Mouse (Mus musculus): Measurements from ENCODE around the gene Tspan5.

The Tspan5 gene

DNA sequence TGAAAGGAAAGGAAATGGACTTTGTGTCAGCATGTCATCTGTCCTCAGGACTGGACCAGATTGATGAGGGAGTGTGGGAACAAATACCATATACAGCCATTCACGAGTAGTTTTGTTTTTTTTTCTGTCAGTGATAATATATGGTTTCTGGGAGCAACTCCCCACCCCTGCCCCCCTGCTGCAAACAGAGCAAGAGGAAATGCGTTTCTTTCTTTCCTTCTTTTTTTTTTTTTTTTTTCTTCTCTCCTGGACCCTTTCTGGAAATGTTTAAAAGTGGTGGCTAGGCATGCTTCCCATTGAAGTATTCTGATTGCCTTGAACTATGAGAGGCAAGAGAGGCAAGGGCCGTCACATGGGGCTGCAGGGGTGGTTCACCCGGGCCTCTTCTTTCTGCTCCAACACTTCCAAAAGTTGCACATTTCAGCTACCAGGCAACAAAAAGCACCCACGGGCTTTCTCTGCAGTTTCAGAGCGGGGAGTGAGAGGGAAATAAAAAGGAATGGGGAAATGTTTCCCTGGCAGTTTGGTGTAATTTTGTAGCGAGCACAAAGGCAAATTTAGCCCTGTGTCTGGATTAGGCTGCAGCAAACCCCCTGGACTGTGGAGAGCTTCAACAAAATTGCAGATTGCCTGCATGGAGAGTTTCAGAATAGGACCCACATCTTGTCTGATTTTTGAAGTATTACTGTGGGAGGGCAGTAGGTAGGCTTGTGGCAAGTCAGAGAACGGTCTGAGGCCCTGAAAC, 2.2 kb downstream of the Tspan5 start:
- no peak for DNase-seq (ENCODE audit: low spot score)

DNA sequence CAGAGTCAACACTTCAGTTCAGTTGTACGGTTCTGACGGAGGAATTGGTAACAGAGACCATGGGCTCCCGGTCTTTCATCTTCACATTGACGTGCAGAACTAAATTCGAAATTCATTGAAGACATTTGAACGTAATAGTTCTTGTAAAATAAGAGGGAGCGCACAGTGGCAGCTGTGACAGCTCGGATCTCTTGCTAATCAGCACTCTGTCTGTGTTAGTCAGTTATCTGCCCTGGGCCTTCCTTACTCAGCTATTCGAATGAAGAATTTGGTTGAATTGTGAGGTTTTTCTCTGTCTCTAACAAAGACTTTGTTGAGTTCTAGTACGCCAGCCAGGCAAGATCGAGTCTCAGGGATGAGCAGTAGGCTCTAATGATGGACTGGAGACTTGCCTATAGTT, 3.1 kb downstream of the Tspan5 start:
- no peak for DNase-seq (ENCODE audit: low spot score)

- no peak for DNase-seq (ENCODE audit: low spot score)
Observed at GRCm38 (mm10) chr3:138745596-138745995, 3.6 kb downstream of the Tspan5 start.

- no peak for DNase-seq (ENCODE audit: low spot score)
Observed at GRCm38 (mm10) chr3:138746556-138746955, 4.6 kb downstream of the Tspan5 start.

DNA sequence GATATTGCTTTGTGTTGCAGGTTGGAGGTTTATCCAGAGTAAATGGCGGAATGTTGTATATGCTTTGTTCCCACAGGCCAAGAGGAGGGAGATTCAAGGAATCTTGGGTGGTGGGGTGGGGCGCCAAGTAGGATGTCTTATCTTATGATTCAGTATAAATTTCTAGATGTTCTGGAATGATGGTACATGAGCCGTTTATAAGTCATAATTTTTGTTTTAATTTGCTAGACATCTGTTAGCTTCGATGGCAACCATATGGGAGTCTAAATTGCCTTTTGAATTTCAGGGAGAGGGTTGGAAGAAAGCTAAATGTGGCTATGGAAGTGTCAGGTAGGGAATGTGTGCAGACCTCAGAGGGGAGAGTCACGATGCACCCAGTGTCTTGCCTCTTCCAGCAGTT, 5.0 kb downstream of the Tspan5 start:
- DNase-seq (ENCODE audit: low spot score) = no peak

GRCm38 (mm10) chr3:138747985-138748384, 6.0 kb downstream of the Tspan5 start:
- no peak for DNase-seq (ENCODE audit: low spot score)

GRCm38 (mm10) chr3:138749645-138750044, 7.7 kb downstream of the Tspan5 start:
- DNase-seq (ENCODE audit: low spot score) = no peak

DNA sequence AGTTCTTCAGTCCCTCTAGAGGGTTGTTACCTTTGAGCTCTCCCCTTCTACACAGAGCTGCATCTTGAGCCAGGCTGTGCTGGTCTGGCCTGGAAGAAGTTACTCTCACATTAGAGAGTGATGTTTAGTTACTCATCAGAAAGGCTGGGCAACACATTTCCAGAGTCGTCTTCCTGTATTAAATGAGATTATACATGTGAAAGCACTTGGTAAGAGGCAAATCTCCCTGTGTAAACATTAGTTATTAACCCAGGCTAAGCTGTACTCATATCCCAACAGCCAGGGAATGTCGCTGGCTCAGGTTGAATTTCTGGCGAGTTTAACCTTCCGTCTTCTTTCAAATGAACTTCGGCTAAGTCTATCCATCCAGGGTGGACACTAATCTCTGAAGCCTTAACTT, 9.3 kb downstream of the Tspan5 start:
- DNase-seq (ENCODE audit: low spot score) = no peak

DNA sequence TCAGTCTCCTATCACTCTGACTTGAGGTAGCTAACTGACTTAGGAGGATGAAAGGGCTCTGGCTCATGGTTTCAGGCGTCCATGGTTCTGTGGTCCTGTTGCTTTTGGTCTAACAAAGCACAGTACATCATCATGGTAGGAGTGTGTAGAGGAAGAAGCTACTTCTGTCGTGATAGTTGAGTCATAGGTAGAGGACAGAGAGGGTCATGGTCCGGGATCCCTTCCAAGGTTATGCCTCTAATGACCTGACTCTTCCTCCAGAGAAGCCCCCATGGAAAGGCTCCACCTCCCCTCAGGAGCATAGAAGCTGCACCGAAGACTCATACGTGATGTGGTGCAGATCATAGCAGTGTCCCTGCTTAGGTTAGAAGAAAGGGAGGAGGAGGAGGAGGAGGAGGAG, 10.1 kb downstream of the Tspan5 start:
- no peak for DNase-seq (ENCODE audit: low spot score)

GRCm38 (mm10) chr3:138752769-138753168, 10.8 kb downstream of the Tspan5 start:
- no peak for DNase-seq (ENCODE audit: low spot score)

DNA sequence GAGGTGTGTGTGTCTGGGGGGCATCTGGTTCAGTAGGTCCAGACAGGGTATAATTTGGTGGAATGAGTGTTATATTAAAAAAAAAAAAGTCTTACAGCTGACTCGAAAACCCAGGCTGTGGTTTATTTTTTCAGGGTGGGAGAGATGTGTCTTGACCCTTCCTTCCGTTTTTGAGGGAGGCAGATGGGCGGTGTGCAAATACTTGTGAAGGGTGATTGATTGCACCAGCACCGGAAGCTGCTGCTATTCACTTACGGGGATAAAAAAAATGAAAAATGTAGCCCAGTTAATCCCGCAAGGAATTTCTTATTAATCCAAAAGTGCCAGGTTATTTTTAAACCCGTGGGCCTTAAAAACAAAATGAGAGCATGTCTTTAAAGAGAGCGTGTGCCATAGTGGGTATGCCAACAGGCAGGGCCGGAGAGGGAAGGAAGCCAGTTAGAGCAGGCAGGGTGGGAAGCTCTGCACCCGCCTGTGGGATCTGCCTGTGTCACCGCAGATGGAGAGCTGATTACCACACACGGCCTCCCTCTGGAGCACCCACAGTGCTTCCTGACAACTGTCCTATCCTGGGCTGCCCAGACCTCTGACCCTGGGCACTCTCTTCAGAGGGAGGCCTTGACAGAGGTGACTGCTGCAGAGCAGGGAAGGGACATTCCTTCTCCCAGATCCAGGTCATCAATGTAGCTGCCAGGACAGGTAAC, 11.3 kb downstream of the Tspan5 start:
- DNase-seq (ENCODE audit: low spot score) = no peak

DNA sequence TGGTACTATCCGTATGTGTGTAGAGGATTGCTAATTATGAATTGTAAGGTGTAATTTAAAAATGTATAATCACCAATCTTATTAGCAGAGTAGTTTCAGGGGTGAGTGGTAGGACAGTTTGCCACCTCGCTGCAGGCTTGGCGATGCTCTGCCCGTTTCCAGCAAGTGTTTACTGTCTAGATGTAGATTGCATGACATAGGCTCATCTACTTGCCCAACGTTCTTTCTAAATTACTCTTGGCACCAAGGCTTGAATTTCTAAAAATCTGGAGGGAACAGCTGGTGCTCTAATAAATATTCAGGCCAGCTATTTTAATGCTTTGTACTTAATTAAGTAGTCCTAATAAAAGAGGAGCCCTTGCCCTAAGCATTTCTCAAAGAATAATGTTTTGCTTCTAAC, 12.3 kb downstream of the Tspan5 start:
- DNase-seq (ENCODE audit: low spot score) = no peak

GRCm38 (mm10) chr3:138757283-138757682, 15.3 kb downstream of the Tspan5 start:
- DNase-seq (ENCODE audit: low spot score) = no peak

- DNase-seq (ENCODE audit: low spot score) = no peak
Observed at GRCm38 (mm10) chr3:138759968-138760684, 18.1 kb downstream of the Tspan5 start.

DNA sequence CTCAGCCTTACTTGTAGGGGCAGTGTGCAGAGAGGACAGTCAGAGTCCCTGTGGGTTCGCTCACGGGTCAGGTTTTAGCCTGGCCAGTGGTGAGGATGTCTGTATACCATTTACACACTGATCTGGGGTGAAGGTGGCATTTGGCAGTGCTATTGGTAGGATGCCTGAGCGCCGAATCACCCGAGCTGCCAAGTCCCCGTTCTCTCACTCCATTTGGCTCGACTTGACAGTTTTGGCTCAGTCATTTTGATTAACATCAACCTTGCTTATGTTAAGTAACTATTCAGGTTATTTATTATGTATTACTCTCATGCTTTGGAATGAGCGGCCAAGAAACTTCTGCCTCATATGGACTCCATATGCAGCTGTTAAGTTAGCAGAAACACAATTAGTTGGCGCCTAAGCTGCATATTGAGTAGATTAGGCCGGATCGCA, 18.7 kb downstream of the Tspan5 start:
- no peak for DNase-seq (ENCODE audit: low spot score)

DNA sequence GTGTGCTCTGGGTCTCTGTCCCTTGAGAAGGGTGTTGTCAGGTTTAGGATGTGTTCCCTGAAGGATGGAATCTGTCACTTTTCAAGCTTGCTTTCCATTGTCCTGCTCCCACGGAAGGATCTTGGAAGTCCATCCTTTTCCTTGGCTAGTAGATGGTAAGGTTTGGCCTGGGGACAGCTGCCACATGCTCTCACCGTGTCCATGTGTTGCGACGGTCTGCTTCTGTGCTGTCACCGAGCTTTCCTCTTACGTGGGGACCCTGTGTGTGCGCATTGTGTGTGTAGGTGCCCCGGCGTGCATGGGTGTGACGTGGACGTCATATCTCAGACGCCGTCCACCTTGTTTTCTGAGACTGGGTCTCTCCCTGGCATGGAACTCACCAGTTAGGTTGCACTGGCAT, 19.5 kb downstream of the Tspan5 start:
- no peak for DNase-seq (ENCODE audit: low spot score)

DNA sequence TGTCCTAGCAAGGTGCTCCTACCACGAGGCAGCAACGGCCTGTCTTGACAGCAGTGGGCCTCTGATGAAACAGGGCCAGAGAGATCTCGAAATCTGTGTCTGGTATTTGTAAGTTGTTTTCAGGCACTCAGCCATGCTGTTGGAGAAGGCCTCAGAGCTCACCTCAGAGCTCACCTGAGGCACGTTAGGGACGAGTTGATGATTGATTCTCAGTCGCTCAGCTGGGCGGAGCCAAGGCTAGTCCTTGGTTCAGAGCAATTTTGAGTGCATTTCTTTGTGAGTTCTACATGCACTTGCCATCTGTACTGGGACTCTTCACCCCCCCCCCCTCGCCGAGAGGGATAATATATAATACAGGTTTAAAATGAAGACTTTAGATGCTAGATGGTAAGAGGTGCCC, 21.9 kb downstream of the Tspan5 start:
- no peak for DNase-seq (ENCODE audit: low spot score)

GRCm38 (mm10) chr3:138764782-138765181, 22.8 kb downstream of the Tspan5 start:
- DNase-seq (ENCODE audit: low spot score) = no peak

GRCm38 (mm10) chr3:138767034-138767433, 25.0 kb downstream of the Tspan5 start:
- no peak for DNase-seq (ENCODE audit: low spot score)

DNA sequence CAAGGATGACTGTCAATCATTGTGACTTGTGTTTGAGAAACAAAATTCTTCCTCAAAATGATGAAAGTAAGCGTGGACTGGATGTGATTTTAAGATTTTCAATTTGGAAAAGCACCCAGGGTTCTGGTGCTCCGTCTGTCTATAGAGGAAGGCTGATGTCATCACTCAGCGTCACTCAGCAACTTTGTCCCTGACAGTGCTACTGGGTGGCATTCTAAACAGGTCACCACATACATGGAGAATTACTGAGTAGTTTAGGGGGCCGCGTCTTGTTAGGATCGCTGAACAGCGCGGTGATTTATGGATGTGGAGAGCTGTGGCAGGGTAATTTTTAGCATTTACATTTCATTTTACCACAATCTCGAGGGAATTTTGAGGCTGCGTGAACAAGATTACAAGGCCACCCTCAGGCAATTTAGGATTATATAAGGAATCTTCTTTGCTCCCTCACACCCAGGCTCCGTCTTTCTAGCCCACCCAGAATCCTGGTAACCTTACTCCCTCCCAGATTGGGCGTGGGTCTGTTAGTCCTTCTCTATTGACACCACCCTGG, 26.6 kb downstream of the Tspan5 start:
- no peak for DNase-seq (ENCODE audit: low spot score)

DNA sequence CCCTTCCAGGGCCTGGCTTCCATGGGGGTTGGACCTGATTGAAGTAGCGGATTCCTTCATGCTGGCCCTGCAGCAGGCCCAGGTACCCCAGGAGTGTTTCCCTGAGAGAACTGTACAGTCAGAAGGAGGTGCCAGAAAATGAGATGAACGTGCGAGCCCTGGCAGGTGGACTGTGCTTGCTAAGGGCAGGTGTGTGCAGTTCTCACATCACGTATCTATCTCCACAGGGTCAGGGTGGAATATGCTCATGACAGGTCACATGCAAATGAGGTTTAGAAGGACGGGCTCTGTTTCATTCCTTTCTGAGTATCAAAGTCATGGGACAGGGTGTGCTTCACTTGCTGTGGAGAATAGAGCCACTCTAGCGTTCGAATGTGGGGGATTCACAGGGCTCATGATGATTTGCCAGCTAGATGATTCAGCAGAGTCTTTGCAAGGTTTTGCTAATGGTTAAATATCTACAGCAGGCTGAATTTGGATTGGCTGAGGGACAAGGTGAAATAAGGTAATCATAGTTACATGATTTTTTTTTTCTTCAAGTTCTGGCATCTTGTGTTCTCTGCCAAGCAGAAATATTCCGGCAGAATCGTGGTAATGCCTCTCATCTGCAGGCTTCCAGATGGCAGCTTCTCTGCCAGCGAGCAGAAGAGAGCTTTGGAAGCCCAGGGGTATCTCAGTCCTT, 28.8 kb downstream of the Tspan5 start:
- DNase-seq (ENCODE audit: low spot score) = no peak
